Mouse (Mus musculus) neural tube, embryonic 12.5 days (tissue): Measurements from ENCODE around the gene Hist2h2ac. TPM values are rescaled to one million over a fixed set of nuclear protein-coding genes. Genes with fewer than 3 reads are reported as not detected.
"Not testable (repeated sequence)": the region's sequence is repeated elsewhere in the genome, so short reads cannot be mapped to it uniquely, and the experiment has no call there.

ENCODE experiments used
- ATAC-seq: fragments of 200-750 bp; cut with Nextera tagmentation; 2 replicates; pipeline ENCODE4 v1.8.0; 2017; ENCODE audit warnings: low read depth, mild to moderate bottlenecking, moderate TSS enrichment, moderate library complexity; ENCODE audit not compliant: low FRiP score
- H3K27ac ChIP-seq: fragments of 300-500 bp; sonication (generic); 2 replicates; pipeline ENCODE4 v1.5.1; 2016
- H3K27me3 ChIP-seq: fragments of 300-500 bp; sonication (generic); replicated peaks from 2 replicates; pipeline ENCODE4 v1.6.1; 2016; ENCODE audit warnings: mild to moderate bottlenecking
- H3K36me3 ChIP-seq: fragments of 300-500 bp; sonication (generic); 2 replicates; pipeline ENCODE4 v1.6.1; 2016; ENCODE audit warnings: mild to moderate bottlenecking
- H3K4me1 ChIP-seq: fragments of 300-500 bp; sonication (generic); 2 replicates; pipeline ENCODE4 v1.6.1; 2016
- H3K4me2 ChIP-seq: fragments of 300-500 bp; sonication (generic); replicated peaks from 2 replicates; pipeline ENCODE4 v1.6.1; 2016; ENCODE audit warnings: mild to moderate bottlenecking
- H3K4me3 ChIP-seq: fragments of 300-500 bp; sonication (generic); 2 replicates; pipeline ENCODE4 v1.5.1; 2016
- H3K9ac ChIP-seq: fragments of 300-500 bp; sonication (generic); 2 replicates; pipeline ENCODE4 v1.6.1; 2016; ENCODE audit warnings: mild to moderate bottlenecking
- H3K9me3 ChIP-seq: fragments of 300-500 bp; sonication (generic); 2 replicates; pipeline ENCODE4 v1.6.1; 2016; ENCODE audit warnings: mild to moderate bottlenecking
- WGBS: fragments of 180-500 bp; shearing (Covaris S2); methylation state at CpG from one replicate; pipeline ENCODE4 v1.1.7; 2016; 5-methylcytosine and 5-hydroxymethylcytosine counted together
- polyA plus RNA-seq: library from polyadenylated mRNA; unstranded; fragments of >200 nt; fragmentation: Nextera tagmentation; extraction: Ambion mirVana; gene quantifications from 2 replicates; pipeline ENCODE4 v1.2.1, GENCODE M21; 2016

The Hist2h2ac gene
- polyA plus RNA-seq, 1 experiment from 2014 or later, result 5.7 TPM

DNA sequence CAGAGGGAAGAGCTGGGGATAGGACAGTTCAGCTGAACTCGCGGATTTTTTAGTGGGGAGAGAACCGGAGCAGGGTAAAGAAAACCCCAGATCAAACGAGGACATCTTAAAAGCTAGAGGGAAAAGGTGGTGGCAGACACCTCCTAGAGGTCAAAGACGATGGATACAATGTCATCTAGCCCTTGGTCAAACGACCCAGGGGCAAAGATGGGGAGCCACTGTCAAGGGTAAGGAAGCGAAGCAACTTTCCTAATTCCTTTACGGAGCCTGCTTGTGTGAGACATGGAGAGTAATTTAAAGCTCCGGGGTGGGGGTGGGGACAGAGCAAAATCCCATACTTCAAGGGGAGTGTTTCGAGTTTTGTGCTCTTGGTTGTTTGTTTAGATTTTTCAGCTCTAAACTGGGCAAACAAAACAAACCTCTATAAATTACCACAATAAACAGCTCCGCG lies 1.5 kb downstream of the Hist2h2ac start:
- peak overlapping the region; percentile 46 for H3K27ac ChIP-seq
- H3K4me2 ChIP-seq, result peak overlapping the region; percentile 80
- under 1% methylated on average over 12 of the region's 12 CpGs for WGBS
- peak; percentile 52 for ATAC-seq
- peaks cover 17% of the 10 kb centered on the region; the same call in 1 of the 2 replicates for H3K4me1 ChIP-seq
- no peaks in the 10 kb centered on the region for H3K27me3 ChIP-seq
- H3K4me3 ChIP-seq, result peak overlapping the region; percentile 65
- H3K9me3 ChIP-seq, result no peaks in the 10 kb centered on the region
- peak overlapping the region; percentile 53 for H3K9ac ChIP-seq
- no peaks in the 10 kb centered on the region for H3K36me3 ChIP-seq

GRCm38 (mm10) chr3:96209242-96209641 lies 11.4 kb downstream of the Hist2h2ac start:
- ATAC-seq, result no peak
- Histone ChIP-seq H3K4me2 (no peak overlapping the region), H3K27ac (no peak overlapping the region), H3K27me3 (no peaks in the 10 kb centered on the region), H3K4me1 (no peaks in the 10 kb centered on the region), H3K9ac (no peak overlapping the region), H3K9me3 (no peaks in the 10 kb centered on the region), H3K36me3 (no peaks in the 10 kb centered on the region), H3K4me3 (no peak overlapping the region)
- WGBS, result 25% methylated on average over 15 of the region's 15 CpGs

GRCm38 (mm10) chr3:96207819-96208218 lies 12.9 kb downstream of the Hist2h2ac start:
- Histone ChIP-seq H3K4me3 (no peak overlapping the region), H3K4me2 (no peak overlapping the region), H3K9me3 (no peaks in the 10 kb centered on the region), H3K27me3 (no peaks in the 10 kb centered on the region), H3K27ac (no peak overlapping the region), H3K4me1 (no peaks in the 10 kb centered on the region), H3K9ac (no peak overlapping the region), H3K36me3 (no peaks in the 10 kb centered on the region)
- 87% methylated on average over 3 of the region's 3 CpGs for WGBS
- ATAC-seq, result no peak

DNA sequence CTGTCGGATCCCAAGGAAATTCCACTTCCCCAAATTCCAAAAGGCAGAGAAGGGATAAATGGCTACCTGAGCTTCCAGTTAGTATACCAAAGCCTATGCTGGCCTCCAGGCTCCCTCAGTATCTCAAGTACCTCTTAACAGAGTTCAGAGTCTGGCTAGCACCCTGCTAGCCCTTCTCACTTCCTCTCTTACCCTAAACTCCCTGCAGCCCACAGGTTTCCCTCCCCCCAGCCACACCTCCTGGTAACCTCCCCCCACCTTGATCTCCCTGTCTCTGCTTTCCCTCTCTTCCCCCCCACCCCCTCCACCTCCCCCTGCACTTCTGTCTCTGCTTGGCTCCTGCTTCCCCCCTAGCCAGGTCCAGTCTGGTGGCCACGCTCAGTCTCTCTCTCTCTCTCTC lies 20.9 kb downstream of the Hist2h2ac start:
- ATAC-seq, result no peak
- Histone ChIP-seq H3K27ac (no peak overlapping the region), H3K9me3 (no peaks in the 10 kb centered on the region), H3K36me3 (no peaks in the 10 kb centered on the region), H3K4me1 (peaks cover 11% of the 10 kb centered on the region), H3K9ac (no peak overlapping the region), H3K4me3 (no peak overlapping the region), H3K4me2 (no peak overlapping the region), H3K27me3 (no peaks in the 10 kb centered on the region)
- WGBS, result 79% methylated on average over 2 of the region's 2 CpGs

- H3K4me3 ChIP-seq, H3K9ac ChIP-seq, H3K36me3 ChIP-seq, ATAC-seq, H3K27me3 ChIP-seq, H3K27ac ChIP-seq, H3K9me3 ChIP-seq: not testable (repeated sequence)
- Histone ChIP-seq H3K4me1 (peaks cover 11% of the 10 kb centered on the region), H3K4me2 (0 out of 2 replicates have a peak overlapping the region, but pooled peaks have one; percentile 9)
- WGBS, result 33% methylated on average over 8 of the region's 8 CpGs
Measured at GRCm38 (mm10) chr3:96198601-96199251, 22.0 kb downstream of the Hist2h2ac start.

GRCm38 (mm10) chr3:96198181-96198580 lies 22.5 kb downstream of the Hist2h2ac start:
- H3K9me3 ChIP-seq, result no peaks in the 10 kb centered on the region
- H3K4me3 ChIP-seq, result peak overlapping the region; percentile 5; the same call in 1 of the 2 replicates
- H3K36me3 ChIP-seq, result peaks cover 6% of the 10 kb centered on the region; the same call in 1 of the 2 replicates
- 5% methylated on average over 6 of the region's 6 CpGs for WGBS
- 0 out of 2 replicates have a peak, but pooled peaks have one; percentile 8 for ATAC-seq
- H3K4me1 ChIP-seq, result peaks cover 11% of the 10 kb centered on the region
- H3K27me3 ChIP-seq, result no peaks in the 10 kb centered on the region
- peak overlapping the region; percentile 93 for H3K4me2 ChIP-seq
- peak overlapping the region; percentile 14; the same call in 1 of the 2 replicates for H3K9ac ChIP-seq
- H3K27ac ChIP-seq, result no peak overlapping the region

DNA sequence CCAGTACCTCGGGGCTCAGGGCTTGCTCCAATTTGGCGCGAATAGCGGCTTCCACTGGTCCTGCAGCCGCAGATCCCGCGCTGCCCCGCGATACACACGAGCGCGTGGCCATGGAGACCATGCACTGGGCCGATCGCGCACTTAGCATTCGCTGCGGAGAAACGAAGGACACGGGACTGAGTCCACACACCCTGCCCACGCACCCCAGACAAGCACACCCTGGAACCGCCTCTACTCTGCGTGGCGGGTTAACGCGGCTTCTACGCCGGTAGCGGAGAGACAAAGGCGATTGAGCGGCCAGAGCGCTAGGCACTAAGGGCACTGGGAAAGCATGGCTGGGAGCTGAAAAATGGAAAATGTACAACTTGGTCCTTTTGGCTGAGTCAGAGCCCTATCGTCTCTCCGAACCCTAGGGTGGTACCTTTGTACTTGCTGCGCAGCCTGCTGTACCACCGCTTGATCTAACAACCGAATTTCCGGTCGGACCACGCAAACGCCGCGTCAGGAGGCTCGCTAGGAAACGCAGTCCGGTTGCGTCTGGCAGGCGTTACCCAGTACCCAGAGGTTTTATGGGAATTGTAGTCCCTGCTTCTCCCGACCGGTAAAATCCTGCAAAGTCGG lies 23.4 kb downstream of the Hist2h2ac start:
- Histone ChIP-seq H3K9ac (peak overlapping the region; percentile 77), H3K4me2 (peak overlapping the region; percentile 93), H3K9me3 (no peaks in the 10 kb centered on the region), H3K4me1 (peaks cover 11% of the 10 kb centered on the region), H3K27me3 (no peaks in the 10 kb centered on the region), H3K36me3 (peaks cover 13% of the 10 kb centered on the region), H3K27ac (peak overlapping the region; percentile 88), H3K4me3 (peak overlapping the region; percentile 64)
- peak; percentile 95 for ATAC-seq
- under 1% methylated on average over 50 of the region's 50 CpGs for WGBS

GRCm38 (mm10) chr3:96196437-96197128 lies 24.1 kb downstream of the Hist2h2ac start:
- peak overlapping the region; percentile 77 for H3K9ac ChIP-seq
- H3K4me2 ChIP-seq, result peak overlapping the region; percentile 93
- peaks cover 13% of the 10 kb centered on the region for H3K36me3 ChIP-seq
- H3K27ac ChIP-seq, result peak overlapping the region; percentile 88
- no peaks in the 10 kb centered on the region for H3K9me3 ChIP-seq
- WGBS, result 18% methylated on average over 27 of the region's 27 CpGs
- H3K27me3 ChIP-seq, result no peaks in the 10 kb centered on the region
- H3K4me3 ChIP-seq, result peak overlapping the region; percentile 64
- peak; percentile 60 for ATAC-seq
- H3K4me1 ChIP-seq, result peaks cover 11% of the 10 kb centered on the region

DNA sequence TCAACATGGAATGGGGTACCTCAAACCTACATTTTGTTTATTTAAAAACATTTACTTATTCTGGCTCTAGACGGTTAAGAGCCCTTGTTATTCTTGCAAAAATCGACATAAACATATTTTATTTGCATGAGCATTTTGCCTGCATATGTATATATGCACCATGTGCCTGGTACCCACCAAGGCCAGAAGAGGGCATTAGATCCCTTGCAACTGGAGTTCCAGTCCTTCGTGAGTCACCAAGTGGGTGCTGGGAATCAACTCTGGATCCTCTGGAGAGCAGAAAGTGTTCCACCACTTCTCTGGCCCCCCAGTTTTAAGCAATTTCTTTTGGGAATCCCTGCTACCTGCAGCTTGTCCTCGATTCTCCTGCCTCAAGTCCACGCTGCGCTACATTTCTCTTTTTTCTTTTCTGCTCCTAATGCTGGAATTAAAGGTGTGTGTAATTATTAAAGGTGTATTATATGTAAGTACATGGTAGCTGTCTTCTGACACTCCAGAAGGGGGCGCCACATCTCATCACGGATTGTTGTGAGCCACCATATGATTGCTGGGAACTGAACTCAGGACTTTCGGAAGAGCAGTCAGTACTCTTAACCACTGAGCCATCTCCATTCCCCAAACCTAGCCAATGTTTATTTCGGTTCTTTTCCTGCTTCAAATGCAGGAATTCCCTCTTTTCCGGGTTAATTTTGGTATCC lies 24.9 kb downstream of the Hist2h2ac start:
- Histone ChIP-seq H3K4me2 (peak overlapping the region; percentile 93; the same call in 1 of the 2 replicates), H3K4me3 (no peak overlapping the region), H3K9ac (no peak overlapping the region), H3K9me3 (no peaks in the 10 kb centered on the region), H3K27ac (no peak overlapping the region), H3K27me3 (no peaks in the 10 kb centered on the region), H3K36me3 (peaks cover 13% of the 10 kb centered on the region), H3K4me1 (peaks cover 11% of the 10 kb centered on the region)
- ATAC-seq, result no peak
- 95% methylated on average over 11 of the region's 11 CpGs for WGBS

GRCm38 (mm10) chr3:96194966-96195365 lies 25.7 kb downstream of the Hist2h2ac start:
- no peak overlapping the region for H3K27ac ChIP-seq
- H3K4me3 ChIP-seq, result no peak overlapping the region
- peaks cover 13% of the 10 kb centered on the region for H3K36me3 ChIP-seq
- 91% methylated on average over 10 of the region's 10 CpGs for WGBS
- H3K4me1 ChIP-seq, result peaks cover 11% of the 10 kb centered on the region
- H3K9ac ChIP-seq, result no peak overlapping the region
- no peak overlapping the region for H3K4me2 ChIP-seq
- no peaks in the 10 kb centered on the region for H3K9me3 ChIP-seq
- no peak for ATAC-seq
- no peaks in the 10 kb centered on the region for H3K27me3 ChIP-seq

DNA sequence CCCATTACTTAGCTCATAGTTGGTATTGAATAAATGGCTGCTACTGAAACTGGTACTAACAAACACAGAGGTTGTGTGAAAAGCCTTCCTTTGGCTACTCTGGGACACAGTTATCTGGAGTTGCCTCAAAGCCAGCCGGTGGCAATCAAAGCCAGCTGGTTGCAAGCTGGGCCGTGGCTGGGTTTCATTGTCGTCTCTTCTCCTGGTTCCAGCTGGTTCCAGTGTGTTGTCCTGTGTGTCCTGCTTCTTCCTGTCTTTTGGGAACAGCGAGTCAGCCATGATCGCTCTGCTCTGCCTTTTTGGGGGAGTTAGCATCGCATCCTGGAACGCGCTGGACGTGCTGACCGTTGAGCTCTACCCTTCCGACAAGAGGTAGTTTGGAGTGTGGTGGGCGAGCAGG lies 27.7 kb downstream of the Hist2h2ac start:
- peaks cover 11% of the 10 kb centered on the region for H3K4me1 ChIP-seq
- no peak overlapping the region for H3K4me3 ChIP-seq
- H3K27me3 ChIP-seq, result no peaks in the 10 kb centered on the region
- H3K9ac ChIP-seq, result no peak overlapping the region
- no peak overlapping the region for H3K27ac ChIP-seq
- no peak for ATAC-seq
- peaks cover 14% of the 10 kb centered on the region for H3K36me3 ChIP-seq
- H3K9me3 ChIP-seq, result no peaks in the 10 kb centered on the region
- no peak overlapping the region for H3K4me2 ChIP-seq
- 71% methylated on average over 12 of the region's 12 CpGs for WGBS

DNA sequence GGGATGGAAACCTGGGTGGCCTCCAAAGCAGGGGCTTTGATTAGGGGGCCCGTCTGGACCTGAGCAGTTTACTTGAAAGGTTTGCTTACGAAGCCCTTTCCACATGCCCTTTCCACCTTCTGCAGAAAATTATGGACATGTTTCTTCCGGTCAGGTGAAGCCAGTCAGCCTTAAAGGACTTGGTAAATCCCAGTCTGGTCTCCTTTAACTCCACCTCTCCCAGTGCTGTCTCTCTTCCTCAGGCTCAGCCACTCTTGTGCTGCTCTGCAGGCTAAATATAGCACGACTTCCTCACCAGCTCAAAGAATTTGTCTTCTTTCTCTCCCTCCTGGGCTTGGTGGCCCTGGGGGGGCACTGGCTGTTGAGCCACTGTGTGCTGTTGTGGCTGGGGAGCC lies 38.3 kb downstream of the Hist2h2ac start:
- H3K27me3 ChIP-seq, result no peaks in the 10 kb centered on the region
- 42% methylated on average over 4 of the region's 4 CpGs for WGBS
- H3K9ac ChIP-seq, result 0 out of 2 replicates have a peak overlapping the region, but pooled peaks have one; percentile 69
- no peaks in the 10 kb centered on the region for H3K9me3 ChIP-seq
- H3K4me3 ChIP-seq, result peak overlapping the region; percentile 51
- peaks cover 23% of the 10 kb centered on the region for H3K4me1 ChIP-seq
- peaks cover 17% of the 10 kb centered on the region for H3K36me3 ChIP-seq
- H3K4me2 ChIP-seq, result peak overlapping the region; percentile 66
- no peak for ATAC-seq
- H3K27ac ChIP-seq, result no peak overlapping the region
